Mouse (Mus musculus) heart, embryonic 16.5 days (tissue): ENCODE results near the gene Fer1l5. TPM values are rescaled to one million over a fixed set of nuclear protein-coding genes. Genes with fewer than 3 reads are reported as not detected.
A peak's percentile ranks its signal among the peaks of the same experiment; 100 is the strongest.

Source experiments
- ATAC-seq: fragments of 200-750 bp; cut with Nextera tagmentation; replicated peaks from 2 replicates; pipeline ENCODE4 v1.8.0; 2017; ENCODE audit warnings: moderate number of reproducible peaks; ENCODE audit not compliant: insufficient read depth, low FRiP score; ENCODE audit errors: extremely low read depth
- H3K27ac ChIP-seq: fragments of 300-500 bp; sonication (generic); 2 replicates; pipeline ENCODE4 v1.5.1; 2014; ENCODE audit warnings: mild to moderate bottlenecking, low read length, control low read depth, moderate library complexity
- H3K27me3 ChIP-seq: fragments of 300-500 bp; sonication (generic); 2 replicates; pipeline ENCODE4 v1.6.1; 2014; ENCODE audit warnings: low read length, mixed read lengths; ENCODE audit not compliant: control insufficient read depth, insufficient read depth
- H3K36me3 ChIP-seq: fragments of 300-500 bp; sonication (generic); 2 replicates; pipeline ENCODE4 v1.6.1; 2014; ENCODE audit not compliant: control insufficient read depth, insufficient read depth
- H3K4me1 ChIP-seq: fragments of 300-500 bp; sonication (generic); 2 replicates; pipeline ENCODE4 v1.6.1; 2014; ENCODE audit warnings: low read length, mixed read lengths; ENCODE audit not compliant: control insufficient read depth, insufficient read depth
- H3K4me2 ChIP-seq: fragments of 300-500 bp; sonication (generic); 2 replicates; pipeline ENCODE4 v1.6.1; 2014; ENCODE audit warnings: low read depth, mild to moderate bottlenecking, control low read depth, low read length
- H3K4me3 ChIP-seq: fragments of 300-500 bp; sonication (generic); 2 replicates; pipeline ENCODE4 v1.5.1; 2014; ENCODE audit warnings: mild to moderate bottlenecking, control low read depth, low read length
- H3K9ac ChIP-seq: fragments of 300-500 bp; sonication (generic); 2 replicates; pipeline ENCODE4 v1.6.1; 2014; ENCODE audit warnings: low read length, control low read depth
- H3K9me3 ChIP-seq: fragments of 300-500 bp; sonication (generic); replicated peaks from 2 replicates; pipeline ENCODE4 v1.6.1; 2016; ENCODE audit warnings: low read length; ENCODE audit not compliant: control insufficient read depth
- WGBS: fragments of 180-500 bp; shearing (Covaris S2); extraction: QIAGEN DNeasy Blood & Tissue Kit; methylation state at CpG from one replicate; pipeline ENCODE4 v1.1.7; 2014; 5-methylcytosine and 5-hydroxymethylcytosine counted together
- polyA plus RNA-seq: library from polyadenylated mRNA; unstranded; fragments of >200 nt; fragmentation: Nextera tagmentation; extraction: Ambion mirVana; gene quantifications from 2 replicates; pipeline ENCODE4 v1.2.1, GENCODE M21; 2015

Fer1l5 gene
- polyA plus RNA-seq = 1.0 and 1.2 TPM in 2 replicates

DNA sequence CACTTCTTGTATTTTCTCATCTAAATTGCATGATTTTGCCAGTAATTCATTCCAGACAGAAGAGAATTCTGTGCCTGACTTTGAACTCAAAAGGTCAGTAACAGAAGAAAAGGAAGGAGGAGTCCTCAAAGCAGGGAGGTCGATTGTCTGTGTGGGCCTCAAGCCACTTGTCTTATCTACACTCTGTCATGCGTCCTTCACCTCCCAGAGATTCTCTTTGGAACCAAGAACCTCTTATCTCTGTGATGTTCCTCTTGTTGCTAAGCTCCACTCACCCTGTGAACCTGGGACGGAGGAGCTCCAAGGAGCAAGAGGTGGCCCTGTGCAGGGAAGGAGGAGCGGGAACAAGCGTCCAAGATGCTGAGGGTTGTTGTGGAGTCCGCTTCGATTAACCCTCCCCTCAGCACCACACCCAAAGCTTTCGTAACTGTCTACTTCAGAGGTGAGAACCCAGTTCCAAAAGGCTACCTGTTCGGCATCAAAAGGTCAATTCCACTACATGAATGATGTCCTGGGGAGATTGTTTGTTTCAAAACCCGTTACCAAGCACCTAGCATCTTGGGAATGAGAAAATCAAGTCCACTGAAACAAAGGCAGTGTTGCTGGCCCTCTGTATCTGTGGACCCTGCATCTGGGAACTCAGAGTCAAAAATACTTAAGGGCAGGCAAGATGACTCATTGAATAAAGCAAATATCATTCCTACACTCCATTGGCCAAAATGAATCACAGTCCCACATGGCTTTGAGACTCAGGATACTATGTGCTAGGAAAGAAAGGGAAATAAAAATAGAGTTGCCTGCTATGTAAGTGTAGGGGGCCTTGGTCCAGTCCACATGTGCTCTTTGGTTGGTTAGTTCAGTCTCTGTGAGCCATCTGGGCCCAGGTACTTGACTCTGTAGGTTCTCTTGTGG, at the start of gene Fer1l5:
Fer1l5 (plus strand) TSS at position 358 of the 912 bp plus-strand sequence.
- no peak for ATAC-seq
- 66% methylated on average over 10 of the region's 10 CpGs for WGBS
- Histone ChIP-seq H3K27ac (no peak within 1 kb of the TSS), H3K9ac (no peak within 1 kb of the TSS), H3K4me1 (peaks cover 10% of the 10 kb centered on the region), H3K4me2 (no peak within 1 kb of the TSS), H3K36me3 (no peaks in the 10 kb centered on the region), H3K27me3 (no peaks in the 10 kb centered on the region), H3K9me3 (no peaks in the 10 kb centered on the region), H3K4me3 (no peak within 1 kb of the TSS)

GRCm38 (mm10) chr1:36323076-36323475, 49.0 kb upstream of the Fer1l5 start:
- H3K4me1 ChIP-seq = peaks cover 11% of the 10 kb centered on the region
- H3K36me3 ChIP-seq = peaks cover 23% of the 10 kb centered on the region
- no peak overlapping the region for H3K4me2 ChIP-seq
- no peak for ATAC-seq
- WGBS = 51% methylated on average over 9 of the region's 9 CpGs
- no peak overlapping the region for H3K4me3 ChIP-seq
- no peaks in the 10 kb centered on the region for H3K9me3 ChIP-seq
- no peak overlapping the region for H3K27ac ChIP-seq
- H3K9ac ChIP-seq = no peak overlapping the region
- H3K27me3 ChIP-seq = no peaks in the 10 kb centered on the region

GRCm38 (mm10) chr1:36323746-36324448, 48.2 kb upstream of the Fer1l5 start:
- peak; percentile 47; the same call in 1 of the 2 replicates for ATAC-seq
- WGBS = 40% methylated on average over 8 of the region's 8 CpGs
- Histone ChIP-seq H3K9me3 (no peaks in the 10 kb centered on the region), H3K4me3 (no peak overlapping the region), H3K4me2 (no peak overlapping the region), H3K4me1 (peaks cover 14% of the 10 kb centered on the region), H3K27ac (no peak overlapping the region), H3K9ac (no peak overlapping the region), H3K27me3 (no peaks in the 10 kb centered on the region), H3K36me3 (peaks cover 21% of the 10 kb centered on the region)

- ATAC-seq = no peak
- no peak overlapping the region for H3K4me3 ChIP-seq
- no peak overlapping the region for H3K4me2 ChIP-seq
- H3K9ac ChIP-seq = no peak overlapping the region
- peaks cover 13% of the 10 kb centered on the region for H3K36me3 ChIP-seq
- H3K27ac ChIP-seq = no peak overlapping the region
- no peaks in the 10 kb centered on the region for H3K27me3 ChIP-seq
- H3K4me1 ChIP-seq = peaks cover 16% of the 10 kb centered on the region
- 89% methylated on average over 2 of the region's 2 CpGs for WGBS
- H3K9me3 ChIP-seq = no peaks in the 10 kb centered on the region
Observed at GRCm38 (mm10) chr1:36325900-36326321, 46.2 kb upstream of the Fer1l5 start.

GRCm38 (mm10) chr1:36326815-36327214, 45.3 kb upstream of the Fer1l5 start:
- Histone ChIP-seq H3K27me3 (no peaks in the 10 kb centered on the region), H3K9ac (no peak overlapping the region), H3K36me3 (peaks cover 10% of the 10 kb centered on the region), H3K4me3 (no peak overlapping the region), H3K9me3 (no peaks in the 10 kb centered on the region), H3K4me2 (no peak overlapping the region), H3K4me1 (peaks cover 16% of the 10 kb centered on the region), H3K27ac (no peak overlapping the region)
- 90% methylated on average over 2 of the region's 2 CpGs for WGBS
- ATAC-seq = no peak

- no peak overlapping the region for H3K4me2 ChIP-seq
- no peaks in the 10 kb centered on the region for H3K27me3 ChIP-seq
- no peak for ATAC-seq
- WGBS = 75% methylated on average over 6 of the region's 6 CpGs
- no peak overlapping the region for H3K27ac ChIP-seq
- H3K9me3 ChIP-seq = no peaks in the 10 kb centered on the region
- peaks cover 12% of the 10 kb centered on the region for H3K4me1 ChIP-seq
- H3K9ac ChIP-seq = no peak overlapping the region
- no peak overlapping the region for H3K4me3 ChIP-seq
- peaks cover 26% of the 10 kb centered on the region for H3K36me3 ChIP-seq
Observed at GRCm38 (mm10) chr1:36331743-36332142, 40.3 kb upstream of the Fer1l5 start.

- Histone ChIP-seq H3K4me3 (no peak overlapping the region), H3K4me1 (peaks cover 12% of the 10 kb centered on the region), H3K9me3 (no peaks in the 10 kb centered on the region), H3K4me2 (no peak overlapping the region), H3K9ac (no peak overlapping the region), H3K36me3 (peaks cover 38% of the 10 kb centered on the region), H3K27me3 (no peaks in the 10 kb centered on the region), H3K27ac (peak overlapping the region; percentile 56; the same call in 1 of the 2 replicates)
- WGBS = 69% methylated on average over 14 of the region's 14 CpGs
- peak; percentile 57; the same call in 1 of the 2 replicates for ATAC-seq
Observed at GRCm38 (mm10) chr1:36332955-36333887, 38.9 kb upstream of the Fer1l5 start.

- no peak overlapping the region for H3K27ac ChIP-seq
- H3K27me3 ChIP-seq = no peaks in the 10 kb centered on the region
- WGBS = 88% methylated on average over 6 of the region's 6 CpGs
- peaks cover 86% of the 10 kb centered on the region for H3K36me3 ChIP-seq
- no peak overlapping the region for H3K4me3 ChIP-seq
- H3K9me3 ChIP-seq = no peaks in the 10 kb centered on the region
- H3K4me1 ChIP-seq = no peaks in the 10 kb centered on the region
- no peak for ATAC-seq
- no peak overlapping the region for H3K9ac ChIP-seq
- no peak overlapping the region for H3K4me2 ChIP-seq
Observed at GRCm38 (mm10) chr1:36342547-36342946, 29.5 kb upstream of the Fer1l5 start.
